Mouse (Mus musculus): ENCODE measurements around the gene Gm11172.
"Not testable (repeated sequence)": the region's sequence is repeated elsewhere in the genome, so short reads cannot be mapped to it uniquely, and the experiment has no call there.

The Gm11172 gene

GRCm38 (mm10) chr16:10785371-10786231, 27.1 kb upstream of the Gm11172 start, which contains the start of gene Socs1:
TSS of gene Socs1 (minus strand) at chr16:10785536.
- peak; percentile 94 for DNase-seq (ENCODE audit: low spot score)

GRCm38 (mm10) chr16:10786288-10786687, 26.4 kb upstream of the Gm11172 start:
- DNase-seq (ENCODE audit: low spot score): peak; percentile 81

- no peak for DNase-seq (ENCODE audit: low spot score)
Observed at GRCm38 (mm10) chr16:10786782-10787547, 25.8 kb upstream of the Gm11172 start.

- no peak for DNase-seq (ENCODE audit: low spot score)
Observed at GRCm38 (mm10) chr16:10787548-10788058, 25.1 kb upstream of the Gm11172 start.

GRCm38 (mm10) chr16:10788271-10788670, 24.4 kb upstream of the Gm11172 start, which contains the start of gene Tnp2:
TSS of gene Tnp2 (minus strand) at chr16:10788660.
- DNase-seq (ENCODE audit: low spot score): no peak

- DNase-seq (ENCODE audit: low spot score): no peak
Observed at GRCm38 (mm10) chr16:10788866-10789265, 23.8 kb upstream of the Gm11172 start.

- no peak for DNase-seq (ENCODE audit: low spot score)
Observed at GRCm38 (mm10) chr16:10790702-10791101, 22.0 kb upstream of the Gm11172 start, which contains the start of gene Prm3. TSS of gene Prm3 (minus strand) at chr16:10790914.

- DNase-seq (ENCODE audit: low spot score): no peak
Observed at GRCm38 (mm10) chr16:10796034-10796433, 16.7 kb upstream of the Gm11172 start, which contains the start of gene Prm2. TSS of gene Prm2 (minus strand) at chr16:10796134.

- DNase-seq (ENCODE audit: low spot score): not testable (repeated sequence)
Observed at GRCm38 (mm10) chr16:10802420-10802819, 10.3 kb upstream of the Gm11172 start.

GRCm38 (mm10) chr16:10805789-10806527, 6.8 kb upstream of the Gm11172 start, which contains the start of gene Prm1:
TSS of gene Prm1 (minus strand) at chr16:10805839.
- DNase-seq (ENCODE audit: low spot score): no peak

- no peak for DNase-seq (ENCODE audit: low spot score)
Observed at GRCm38 (mm10) chr16:10810376-10810775, 2.3 kb upstream of the Gm11172 start.

- no peak for DNase-seq (ENCODE audit: low spot score)
Observed at GRCm38 (mm10) chr16:10813726-10814125, 1.0 kb downstream of the Gm11172 start.

GRCm38 (mm10) chr16:10814864-10815263, 2.1 kb downstream of the Gm11172 start:
- DNase-seq (ENCODE audit: low spot score): no peak

- DNase-seq (ENCODE audit: low spot score): no peak
Observed at GRCm38 (mm10) chr16:10818579-10819135, 5.9 kb downstream of the Gm11172 start.

GRCm38 (mm10) chr16:10819966-10820365, 7.3 kb downstream of the Gm11172 start:
- no peak for DNase-seq (ENCODE audit: low spot score)

GRCm38 (mm10) chr16:10821387-10821786, 8.7 kb downstream of the Gm11172 start:
- no peak for DNase-seq (ENCODE audit: low spot score)

- no peak for DNase-seq (ENCODE audit: low spot score)
Observed at GRCm38 (mm10) chr16:10824536-10824935, 11.8 kb downstream of the Gm11172 start.

GRCm38 (mm10) chr16:10825840-10826239, 13.1 kb downstream of the Gm11172 start:
- no peak for DNase-seq (ENCODE audit: low spot score)

- DNase-seq (ENCODE audit: low spot score): no peak
Observed at GRCm38 (mm10) chr16:10827269-10827668, 14.6 kb downstream of the Gm11172 start.

- no peak for DNase-seq (ENCODE audit: low spot score)
Observed at GRCm38 (mm10) chr16:10827766-10828460, 15.2 kb downstream of the Gm11172 start.

- no peak for DNase-seq (ENCODE audit: low spot score)
Observed at GRCm38 (mm10) chr16:10828461-10828805, 15.7 kb downstream of the Gm11172 start.
